8 mouse cellular contexts compared by ENCODE assay signal in the genomic region with DNA sequence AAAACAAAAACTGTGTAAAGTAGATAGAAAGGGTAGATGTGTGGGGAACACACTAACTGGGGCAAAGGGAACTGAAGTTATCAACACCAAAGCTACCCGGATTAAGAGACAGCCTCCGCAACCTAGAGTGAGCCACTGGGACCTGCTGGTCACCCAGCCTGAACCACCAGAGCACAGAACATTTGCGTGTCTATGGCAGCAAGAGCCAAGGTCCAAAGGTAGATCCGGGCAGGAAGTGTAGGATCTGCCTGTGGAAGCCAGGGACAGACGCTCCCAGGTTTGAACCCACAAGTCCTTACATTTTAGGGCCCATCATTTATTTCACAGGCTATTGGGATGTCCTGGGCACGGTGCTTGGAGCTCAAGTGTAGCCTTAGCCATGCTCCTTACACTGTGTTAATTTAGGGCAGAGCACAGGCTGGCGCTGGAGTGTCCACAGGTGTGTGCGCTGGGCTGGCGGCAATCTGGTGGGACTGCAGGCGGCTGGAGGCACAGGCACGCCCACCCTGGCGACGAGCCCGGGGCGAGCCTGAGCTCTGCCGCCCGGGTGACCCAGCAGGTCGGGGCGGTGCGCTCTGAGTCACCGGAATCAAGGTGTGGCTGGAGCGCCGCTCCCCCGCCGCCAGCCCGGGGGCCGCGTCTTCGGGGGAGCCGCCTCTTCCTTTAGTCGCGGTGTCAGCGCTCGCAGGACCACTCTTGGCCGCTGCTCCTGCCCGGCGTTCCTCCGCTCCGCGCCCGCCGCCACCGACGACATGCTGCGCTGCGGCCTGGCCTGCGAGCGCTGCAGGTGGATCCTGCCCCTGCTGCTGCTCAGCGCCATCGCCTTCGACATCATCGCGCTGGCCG. TPM values are rescaled to one million over a fixed set of nuclear protein-coding genes. Genes with fewer than 3 reads are reported as not detected.
DNase-seq lines count a peak whose midpoint lies in the region; ATAC-seq lines count a peak whose summit lies in the region.

Perp (plus strand) TSS at position 580 of the 846 bp plus-strand sequence.

- peaks cover 5% of the 10 kb centered on the region for H3K4me1 ChIP-seq in erythroblast, embryonic 14.5 days (ENCODE audit: control insufficient read depth)
- peaks cover 9% of the 10 kb centered on the region for H3K4me1 ChIP-seq in forebrain, embryonic 16.5 days (replicated peaks; ENCODE audit: control insufficient read depth, insufficient read depth, low read length)
- peaks cover 4% of the 10 kb centered on the region; the same call in 1 of the 2 replicates for H3K4me1 ChIP-seq in hindbrain, embryonic 16.5 days (ENCODE audit: control insufficient read depth, insufficient read depth, low read depth, low read length)
- H3K4me1 ChIP-seq in limb, embryonic 15.5 days, result peaks cover 11% of the 10 kb centered on the region
- 0 out of 2 replicates have a peak, but pooled peaks cover 3% of the 10 kb centered on the region for H3K4me1 ChIP-seq in midbrain, embryonic 14.5 days (ENCODE audit: control insufficient read depth, insufficient read depth, low read length)

- H3K27me3 ChIP-seq in erythroblast, embryonic 14.5 days (ENCODE audit: control insufficient read depth), result peaks cover 32% of the 10 kb centered on the region
- H3K27me3 ChIP-seq in forebrain, embryonic 16.5 days (replicated peaks; ENCODE audit: control insufficient read depth, insufficient read depth, low read length), result peaks cover 15% of the 10 kb centered on the region
- H3K27me3 ChIP-seq in hindbrain, embryonic 16.5 days (replicated peaks; ENCODE audit: control insufficient read depth, insufficient read depth, low read length), result peaks cover 14% of the 10 kb centered on the region; the same call in 1 of the 2 replicates
- peaks cover 38% of the 10 kb centered on the region for H3K27me3 ChIP-seq in limb, embryonic 15.5 days
- H3K27me3 ChIP-seq in midbrain, embryonic 14.5 days (ENCODE audit: control insufficient read depth, insufficient read depth, low read length), result peaks cover 30% of the 10 kb centered on the region

- no peaks in the 10 kb centered on the region for H3K36me3 ChIP-seq in erythroblast, embryonic 14.5 days (ENCODE audit: control insufficient read depth)
- H3K36me3 ChIP-seq in forebrain, embryonic 16.5 days (ENCODE audit: control insufficient read depth, insufficient read depth), result no peaks in the 10 kb centered on the region
- no peaks in the 10 kb centered on the region for H3K36me3 ChIP-seq in hindbrain, embryonic 16.5 days (ENCODE audit: control insufficient read depth, insufficient read depth, low read length)
- H3K36me3 ChIP-seq in limb, embryonic 15.5 days, result no peaks in the 10 kb centered on the region
- H3K36me3 ChIP-seq in midbrain, embryonic 14.5 days (ENCODE audit: control insufficient read depth, insufficient read depth, low read length), result no peaks in the 10 kb centered on the region

- H3K9me3 ChIP-seq in erythroblast, embryonic 14.5 days (ENCODE audit: control insufficient read depth, low read length), result no peaks in the 10 kb centered on the region
- H3K9me3 ChIP-seq in forebrain, embryonic 16.5 days (ENCODE audit: control insufficient read depth, low read length), result no peaks in the 10 kb centered on the region
- no peaks in the 10 kb centered on the region for H3K9me3 ChIP-seq in hindbrain, embryonic 16.5 days (ENCODE audit: control insufficient read depth, low read length)
- H3K9me3 ChIP-seq in limb, embryonic 15.5 days, result no peaks in the 10 kb centered on the region
- no peaks in the 10 kb centered on the region for H3K9me3 ChIP-seq in midbrain, embryonic 14.5 days (ENCODE audit: control insufficient read depth, low read length)

- peak within 1 kb of the TSS; percentile 97 for H3K4me2 ChIP-seq in forebrain, embryonic 16.5 days (ENCODE audit: low read length)
- peak within 1 kb of the TSS; percentile 98 for H3K4me2 ChIP-seq in hindbrain, embryonic 16.5 days (ENCODE audit: low read length)
- H3K4me2 ChIP-seq in limb, embryonic 15.5 days, result peak within 1 kb of the TSS; percentile 95
- peak within 1 kb of the TSS; percentile 95 for H3K4me2 ChIP-seq in midbrain, embryonic 14.5 days (ENCODE audit: low read length)

- peak; percentile 60 for DNase-seq in cerebellum, adult 11-12 months
- DNase-seq in midbrain, embryonic 14.5 days, result peak; percentile 76
- peak; percentile 63 for DNase-seq in testis, postnatal 10 days (ENCODE audit: low spot score)

- H3K4me3 ChIP-seq in erythroblast, embryonic 14.5 days (replicated peaks), result peak within 1 kb of the TSS; percentile 55
- peak within 1 kb of the TSS; percentile 56 for H3K4me3 ChIP-seq in forebrain, embryonic 16.5 days (replicated peaks; ENCODE audit: low read length)
- H3K4me3 ChIP-seq in hindbrain, embryonic 16.5 days (ENCODE audit: low read length), result peak within 1 kb of the TSS; percentile 68
- peak within 1 kb of the TSS; percentile 55 for H3K4me3 ChIP-seq in limb, embryonic 15.5 days
- peak within 1 kb of the TSS; percentile 54 for H3K4me3 ChIP-seq in midbrain, embryonic 14.5 days (replicated peaks; ENCODE audit: low read depth, low read length)

- WGBS in forebrain, embryonic 16.5 days, result 3% methylated on average over 51 of the region's 54 CpGs
- WGBS in hindbrain, embryonic 16.5 days, result 4% methylated on average over 38 of the region's 54 CpGs
- 3% methylated on average over 54 of the region's 54 CpGs for WGBS in limb, embryonic 15.5 days
- 3% methylated on average over 54 of the region's 54 CpGs for WGBS in midbrain, embryonic 14.5 days

- H3K27ac ChIP-seq in forebrain, embryonic 16.5 days (ENCODE audit: low read length), result no peak within 1 kb of the TSS
- H3K27ac ChIP-seq in hindbrain, embryonic 16.5 days (ENCODE audit: low read depth, low read length), result no peak within 1 kb of the TSS
- H3K27ac ChIP-seq in limb, embryonic 15.5 days, result peak within 1 kb of the TSS; percentile 77
- no peak within 1 kb of the TSS for H3K27ac ChIP-seq in midbrain, embryonic 14.5 days (replicated peaks; ENCODE audit: low read depth, low read length)

- H3K9ac ChIP-seq in forebrain, embryonic 16.5 days (replicated peaks; ENCODE audit: low read depth, low read length), result peak within 1 kb of the TSS; percentile 59
- H3K9ac ChIP-seq in hindbrain, embryonic 16.5 days (ENCODE audit: low read depth, low read length), result peak within 1 kb of the TSS; percentile 74
- H3K9ac ChIP-seq in limb, embryonic 15.5 days, result peak within 1 kb of the TSS; percentile 37
- H3K9ac ChIP-seq in midbrain, embryonic 14.5 days (replicated peaks; ENCODE audit: low read length), result peak within 1 kb of the TSS; percentile 60

- ATAC-seq in erythroblast, adult 5-6 weeks (replicated peaks; ENCODE audit: low FRiP score, poor library complexity, severe bottlenecking), result no peak
- peak; percentile 83 for ATAC-seq in forebrain, embryonic 16.5 days
- ATAC-seq in hindbrain, embryonic 16.5 days, result peak; percentile 92
- ATAC-seq in limb, embryonic 15.5 days (ENCODE audit: insufficient number of reproducible peaks, low FRiP score, low TSS enrichment, low read depth), result peak; percentile 74
- peak; percentile 82 for ATAC-seq in midbrain, embryonic 14.5 days (ENCODE audit: low FRiP score, low TSS enrichment)

RNA-seq across cellular contexts. Expression of gene Perp, which starts in this region (rescaled TPM):
- polyA plus RNA-seq in erythroblast, embryonic 14.5 days (2012), result not detected in 2 replicates
- 1.0 and 2.7 TPM in 2 replicates for total RNA-seq in erythroblast, adult 5-6 weeks (2015; ENCODE audit: low replicate concordance)
- 0.56 and 0.85 TPM in 2 replicates for total RNA-seq in erythroblast, adult 5-6 weeks (2017; ENCODE audit: low replicate concordance)
- polyA plus RNA-seq in forebrain, embryonic 16.5 days (2015; fragmentation: Nextera tagmentation; extraction: Ambion mirVana), result 5.4 and 7.1 TPM in 2 replicates
- polyA plus RNA-seq in hindbrain, embryonic 16.5 days (2015; fragmentation: Nextera tagmentation; extraction: Ambion mirVana), result 15.3 and 16.3 TPM in 2 replicates
- 915 and 921 TPM in 2 replicates for polyA plus RNA-seq in limb, embryonic 15.5 days (2015; fragmentation: Nextera tagmentation; extraction: Ambion mirVana)
- 4.1 and 4.3 TPM in 2 replicates for polyA plus RNA-seq in midbrain, embryonic 14.5 days (2014; fragmentation: Nextera tagmentation; extraction: Ambion mirVana)

Comparison
In these comparisons a context has a peak if more than half of its experiments do, and no peak if none do; other contexts are left out.
1. RNA of gene Perp (polyA plus RNA-seq): 915 to 921 TPM in limb, embryonic 15.5 days; 15.3 to 16.3 TPM in hindbrain, embryonic 16.5 days, 5.4 to 7.1 TPM in forebrain, embryonic 16.5 days, 4.1 to 4.3 TPM in midbrain, embryonic 14.5 days and not detected in erythroblast, embryonic 14.5 days; every median in the first group is over 10 times any median in the second.
2. Peak in every context shown above with its lines, with median percentiles within 50 percentile points of each other: H3K4me3 ChIP-seq, DNase-seq, H3K4me2 ChIP-seq and H3K9ac ChIP-seq.